Mouse (Mus musculus) thymus, postnatal 25 days (tissue): Measurements from ENCODE around the gene Ptprf.

Source experiments
- DNase-seq: peaks from one replicate; pipeline ENCODE4 v3.0.0; 2022

Gene Ptprf

DNA sequence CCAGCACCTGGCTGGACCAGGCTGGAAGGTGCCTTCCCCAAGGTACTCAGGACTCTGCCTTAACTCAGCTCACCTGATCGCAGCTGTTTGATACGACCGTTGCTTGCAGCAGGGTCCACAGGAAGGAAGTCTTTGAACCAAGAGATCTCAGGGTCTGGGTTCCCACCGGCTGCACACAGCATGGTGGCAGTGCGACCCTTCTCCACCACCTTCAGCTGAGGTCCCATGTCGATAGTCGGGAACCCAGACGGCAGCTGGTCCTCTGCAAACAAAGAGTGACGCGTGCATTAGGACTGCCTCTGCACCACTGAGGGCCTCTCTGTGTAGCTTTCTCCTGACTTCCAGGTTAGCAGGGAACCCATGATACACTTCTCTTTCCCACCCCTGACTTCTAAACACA lies 33.8 kb downstream of the Ptprf start:
- peak; percentile 71 for DNase-seq

- peak; percentile 20 for DNase-seq
Measured at GRCm38 (mm10) chr4:118256217-118256616, 35.0 kb downstream of the Ptprf start.

- DNase-seq: no peak
Measured at GRCm38 (mm10) chr4:118254953-118255352, 36.3 kb downstream of the Ptprf start.

DNA sequence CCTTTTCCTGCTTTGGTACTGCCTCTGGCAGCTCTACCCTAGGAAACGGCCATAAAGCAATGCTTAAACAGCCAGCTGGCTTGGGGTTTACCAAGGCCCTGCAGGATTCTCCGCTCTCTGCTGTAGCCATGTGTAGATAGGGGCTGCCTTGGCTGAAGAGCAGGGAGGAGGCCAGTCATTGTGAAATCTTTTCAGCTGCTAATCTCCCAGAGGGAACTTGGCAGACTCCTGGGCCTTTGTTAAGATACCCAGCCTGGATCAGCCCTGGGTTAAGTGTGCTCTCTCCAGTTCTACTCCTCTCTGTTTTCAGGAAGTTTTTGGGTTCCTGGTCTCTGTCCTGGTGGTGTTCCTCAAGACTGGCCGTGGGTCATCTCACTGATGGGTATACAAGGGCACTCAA lies 43.9 kb downstream of the Ptprf start:
- DNase-seq: no peak

DNA sequence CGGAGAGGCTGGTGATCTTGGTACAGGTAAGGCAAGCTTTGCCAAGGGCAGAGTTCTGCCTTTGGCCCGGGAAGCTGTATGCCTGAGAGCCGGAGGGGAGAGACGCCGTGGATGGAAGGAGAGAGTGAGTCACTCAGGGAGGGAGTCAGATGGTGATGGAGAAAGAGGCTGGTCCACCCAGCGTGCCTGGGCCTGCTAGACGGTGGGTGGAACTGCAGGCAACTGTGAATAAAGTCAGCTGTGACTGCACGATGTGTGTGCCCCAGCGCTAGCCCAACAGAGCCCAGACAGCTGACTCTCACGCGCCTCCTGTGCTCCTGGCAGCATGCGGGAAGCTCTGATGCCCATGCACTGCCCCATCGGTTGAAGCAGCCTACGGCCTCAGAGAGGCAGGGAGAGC lies 45.4 kb downstream of the Ptprf start:
- DNase-seq: no peak

GRCm38 (mm10) chr4:118243791-118244190 lies 47.4 kb downstream of the Ptprf start:
- DNase-seq: no peak

- no peak for DNase-seq
Measured at GRCm38 (mm10) chr4:118243298-118243697, 47.9 kb downstream of the Ptprf start.

GRCm38 (mm10) chr4:118239960-118240689 lies 51.1 kb downstream of the Ptprf start:
- DNase-seq: no peak

- no peak for DNase-seq
Measured at GRCm38 (mm10) chr4:118238666-118239065, 52.5 kb downstream of the Ptprf start.

- no peak for DNase-seq
Measured at GRCm38 (mm10) chr4:118236871-118237270, 54.3 kb downstream of the Ptprf start.

DNA sequence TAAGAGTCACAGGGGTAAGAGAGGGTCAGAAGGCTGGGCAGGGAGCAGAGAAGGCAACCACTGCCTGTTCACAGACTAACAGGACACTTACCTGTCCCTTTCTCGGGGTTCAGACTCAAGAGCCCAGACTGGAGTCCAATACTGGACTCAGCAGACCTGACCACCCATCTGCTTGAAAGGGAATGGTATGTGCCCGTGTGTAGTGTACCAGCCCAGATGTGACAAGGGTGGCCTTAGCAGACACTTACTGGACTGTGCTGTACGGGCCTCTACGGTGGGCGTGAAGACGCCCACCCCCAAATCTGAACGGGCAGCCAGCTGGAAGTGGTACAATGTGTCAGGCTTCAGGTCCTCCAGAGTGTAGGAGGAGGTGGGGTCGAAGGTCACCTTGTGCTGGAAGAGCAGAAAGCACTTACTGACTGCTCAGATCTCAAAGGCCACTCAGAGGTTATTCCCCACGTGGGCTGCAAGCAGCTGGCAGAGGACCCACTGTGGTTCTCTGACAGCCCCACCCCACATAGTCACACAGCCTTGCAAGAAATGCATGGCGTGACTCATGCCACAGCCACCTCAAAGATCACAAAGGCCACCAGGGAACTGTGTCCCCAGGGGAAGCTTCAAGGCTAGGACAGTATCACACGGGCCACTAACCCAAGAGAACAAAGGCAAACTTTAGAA lies 56.4 kb downstream of the Ptprf start:
- no peak for DNase-seq

DNA sequence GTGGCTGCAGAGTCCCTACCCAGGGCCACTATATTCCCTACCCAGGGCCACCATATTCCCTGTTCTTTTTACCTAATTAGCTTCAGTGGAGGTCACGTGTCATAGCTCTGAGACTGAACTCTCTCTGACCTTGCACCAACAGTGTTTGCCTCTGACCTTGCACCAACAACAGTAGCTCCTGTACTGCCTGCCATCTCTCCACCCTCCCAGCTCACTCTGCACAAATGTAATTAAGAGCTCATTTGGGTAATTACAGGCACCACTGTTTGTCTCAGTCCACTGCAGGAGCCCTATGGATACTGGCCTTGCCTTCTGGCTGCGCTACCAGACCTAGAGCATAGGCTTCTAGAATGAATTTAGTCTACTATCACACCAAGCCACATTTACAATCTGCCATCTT lies 57.3 kb downstream of the Ptprf start:
- no peak for DNase-seq

- DNase-seq: no peak
Measured at GRCm38 (mm10) chr4:118231861-118232260, 59.3 kb downstream of the Ptprf start.

GRCm38 (mm10) chr4:118229035-118229770 lies 62.0 kb downstream of the Ptprf start:
- DNase-seq: no peak

DNA sequence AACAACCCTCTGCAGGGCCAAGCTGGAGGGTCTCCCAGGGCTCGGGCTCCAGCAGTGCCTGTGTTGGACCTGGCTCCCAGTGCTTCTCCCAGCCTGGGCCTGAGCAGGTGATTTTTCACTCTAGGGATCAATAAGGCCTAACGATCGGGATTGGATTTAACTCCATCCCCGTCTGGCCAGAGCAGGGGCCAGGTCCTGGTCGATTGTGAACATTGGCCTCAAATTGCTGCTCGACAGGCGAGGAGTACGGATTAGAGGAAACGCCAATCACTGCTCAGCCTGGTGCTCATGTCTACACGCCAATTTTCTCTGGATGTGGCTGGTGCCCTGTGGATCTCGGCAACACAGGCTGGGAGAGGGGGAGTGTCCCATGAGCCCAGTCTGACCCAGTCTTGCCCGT lies 63.8 kb downstream of the Ptprf start:
- DNase-seq: no peak

- no peak for DNase-seq
Measured at GRCm38 (mm10) chr4:118221261-118221660, 69.9 kb downstream of the Ptprf start.

GRCm38 (mm10) chr4:118220756-118221155 lies 70.4 kb downstream of the Ptprf start:
- DNase-seq: no peak

- DNase-seq: no peak
Measured at GRCm38 (mm10) chr4:118219487-118219886, 71.7 kb downstream of the Ptprf start.

- DNase-seq: no peak
Measured at GRCm38 (mm10) chr4:118218521-118218920, 72.7 kb downstream of the Ptprf start.

GRCm38 (mm10) chr4:118216726-118217595 lies 74.2 kb downstream of the Ptprf start:
- peak; percentile 76 for DNase-seq

DNA sequence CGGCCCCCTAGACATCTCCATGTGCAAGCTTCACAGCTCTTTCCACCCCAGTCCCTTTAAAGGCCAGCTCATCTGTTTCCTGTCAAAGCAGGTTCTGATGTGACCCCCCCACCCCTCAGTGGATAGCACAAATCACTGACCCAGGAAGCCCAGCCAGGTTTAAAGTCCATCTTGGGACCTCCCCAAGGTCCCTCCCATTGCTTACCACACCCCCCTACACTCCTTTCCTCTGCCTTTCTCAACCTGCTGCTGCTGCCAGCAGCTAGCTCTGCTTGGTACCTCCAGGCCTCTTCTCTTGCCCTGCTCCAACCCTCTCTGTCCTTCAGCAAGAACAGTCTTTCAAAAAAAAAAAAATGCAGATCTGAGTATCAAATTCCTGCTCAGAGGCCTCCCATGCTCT lies 76.3 kb downstream of the Ptprf start:
- no peak for DNase-seq

GRCm38 (mm10) chr4:118206918-118207640 lies 84.1 kb downstream of the Ptprf start:
- peak; percentile 16 for DNase-seq
